Mouse (Mus musculus) left cerebral cortex, postnatal 14 days (tissue): ENCODE results near the gene Trpm4. TPM values are rescaled to one million over a fixed set of nuclear protein-coding genes. Genes with fewer than 3 reads are reported as not detected.
"Not testable (repeated sequence)": the region's sequence is repeated elsewhere in the genome, so short reads cannot be mapped to it uniquely, and the experiment has no call there.

Experiments
- DNase-seq, 2 experiments: peaks; one replicate each; pipeline ENCODE4 v3.0.0; 2021 to 2022; ENCODE audit warnings: low spot score in 2 of 2, mixed read lengths in 1 of 2
- intact Hi-C: fragments of 180-260 bp; cut with DNase I; formaldehyde crosslinking; loops from one replicate; pipeline ENCODE4 v1.15.1; 2025
- total RNA-seq, 2 experiments: library from RNA; stranded (reverse); gene quantifications; 2 replicates each; pipeline ENCODE4 v1.2.3; 2021

Gene Trpm4
- total RNA-seq, 2 experiments from 2014 or later: 19.5 to 21.3 TPM

DNA sequence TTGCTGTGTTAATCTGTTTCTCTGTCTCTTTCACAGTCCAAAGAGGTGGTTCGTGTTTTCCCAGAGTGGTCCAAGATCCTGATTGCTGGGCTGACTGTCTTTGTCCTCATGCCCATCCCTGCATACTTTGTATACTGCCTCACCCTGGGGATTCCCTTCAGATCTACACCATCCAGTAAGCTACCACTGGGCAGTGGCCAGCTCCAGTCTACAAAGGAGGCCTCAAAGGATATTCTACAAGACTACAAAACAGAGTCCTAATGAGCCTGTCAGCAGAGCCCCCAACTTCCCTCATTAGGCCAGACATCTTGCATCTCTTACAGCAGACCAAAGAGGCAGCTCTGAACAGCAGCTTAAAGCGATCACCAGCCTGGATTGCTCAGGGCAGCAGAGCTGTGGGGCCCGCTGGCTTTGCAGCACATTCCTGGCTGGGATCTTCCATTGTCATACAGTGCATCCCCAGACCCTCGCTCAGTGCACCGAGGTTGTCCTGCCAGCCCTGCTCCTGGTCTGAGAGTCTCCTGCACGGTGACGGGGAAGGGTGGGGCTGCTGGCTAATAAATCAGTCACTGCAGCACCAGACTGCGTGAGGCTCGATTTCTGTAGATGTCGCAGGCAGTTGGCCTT, 60.7 kb downstream of the Trpm4 start:
- intact Hi-C loops: no loop called here
- no peak for DNase-seq

- intact Hi-C loops: no loop called here
- no peak for DNase-seq
Measured at GRCm38 (mm10) chr7:45265518-45265917, 68.1 kb downstream of the Trpm4 start.

GRCm38 (mm10) chr7:45264348-45264747, 69.2 kb downstream of the Trpm4 start:
- DNase-seq: no peak
- intact Hi-C loops: no loop called here

DNA sequence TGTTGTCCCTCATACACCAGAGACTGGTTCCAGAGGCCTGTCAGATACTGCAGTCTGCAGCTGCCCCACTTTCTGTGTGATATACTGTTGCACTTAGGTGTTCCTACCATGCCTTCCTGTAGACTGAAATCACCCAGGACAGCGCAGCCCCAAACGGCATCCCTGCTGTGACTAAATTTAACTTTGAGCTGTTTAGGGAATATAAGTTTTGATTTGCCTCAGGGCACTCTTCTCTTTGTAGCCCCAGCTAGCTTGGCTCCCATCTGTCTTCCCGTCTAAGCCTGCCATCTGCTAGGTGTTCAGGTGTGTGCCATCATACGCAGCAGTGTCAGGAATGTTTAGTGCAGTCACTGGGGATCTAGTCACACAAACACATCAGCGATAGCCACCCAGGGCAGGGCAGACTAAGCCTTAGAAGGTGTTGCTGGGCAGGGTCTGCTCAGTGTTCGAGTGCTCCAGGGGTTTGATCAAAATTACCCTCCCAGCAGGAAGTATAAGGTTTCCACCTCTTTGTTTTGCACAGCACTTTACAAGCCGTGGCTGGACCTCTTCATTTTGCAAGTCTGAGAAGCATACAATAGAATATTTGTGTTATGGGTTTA, 70.5 kb downstream of the Trpm4 start:
- DNase-seq: peak in 1 of 2 experiments; percentile 28
- intact Hi-C loops: no loop called here

- intact Hi-C loops: no loop called here
- no peak for DNase-seq
Measured at GRCm38 (mm10) chr7:45262266-45262665, 71.3 kb downstream of the Trpm4 start.

GRCm38 (mm10) chr7:45259281-45259680, 74.3 kb downstream of the Trpm4 start:
- DNase-seq: no peak
- intact Hi-C loops: no loop called here

- peak; percentile 41 to 55 for DNase-seq
- intact Hi-C loops: no loop called here
Measured at GRCm38 (mm10) chr7:45257063-45257840, 76.3 kb downstream of the Trpm4 start.

DNA sequence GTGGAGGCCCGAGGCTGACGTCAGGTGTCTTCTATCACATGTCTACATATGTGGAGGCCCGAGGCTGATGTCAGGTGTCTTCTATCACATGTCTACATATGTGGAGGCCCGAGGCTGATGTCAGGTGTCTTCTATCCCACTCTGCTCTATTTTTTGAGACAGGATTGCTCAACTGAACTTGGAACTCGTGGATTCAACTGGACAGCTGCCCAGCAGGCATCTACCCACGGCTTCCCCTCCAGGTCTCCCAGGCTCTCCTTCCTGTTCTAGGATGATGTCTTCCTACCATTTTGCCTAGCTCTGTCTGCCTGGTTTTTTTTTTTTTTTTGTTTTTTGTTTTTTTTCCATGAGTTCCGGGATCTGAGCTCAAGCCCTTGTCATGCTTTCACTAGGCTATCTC, 77.8 kb downstream of the Trpm4 start:
- DNase-seq, intact Hi-C loops: not testable (repeated sequence)

- intact Hi-C loops: no loop called here
- DNase-seq: no peak
Measured at GRCm38 (mm10) chr7:45253806-45254205, 79.8 kb downstream of the Trpm4 start.

Other genes with a start within 250 kb of the Trpm4 start
- gene Rcn3, start 241.6 kb downstream of the Trpm4 start, total RNA-seq: 1 to 10 TPM; 7.5 to 7.8 TPM
- 10 to 100 TPM; 21.0 to 22.8 TPM for gene Fcgrt, start 229.9 kb downstream of the Trpm4 start, total RNA-seq
- gene Rps11, start 209.3 kb downstream of the Trpm4 start, total RNA-seq: 100 to 1,000 TPM; 402 to 406 TPM
- gene Rpl13a, start 205.0 kb downstream of the Trpm4 start, total RNA-seq: 100 to 1,000 TPM; 608 to 639 TPM
- gene Gm45713, start 197.5 kb downstream of the Trpm4 start, total RNA-seq: not detected
- gene Flt3l, start 197.3 kb downstream of the Trpm4 start, total RNA-seq: 1 to 10 TPM; 2.4 to 3.2 TPM
- gene Pih1d1, start 179.5 kb downstream of the Trpm4 start, total RNA-seq: 10 to 100 TPM; 46.9 to 48.4 TPM
- 10 to 100 TPM; 10.7 to 13.5 TPM for gene Aldh16a1, start 179.2 kb downstream of the Trpm4 start, total RNA-seq
- gene Slc17a7, start 169.8 kb downstream of the Trpm4 start, total RNA-seq: 1,000 to 10,000 TPM; 1,570 to 1,628 TPM
- gene Gfy, start 154.2 kb downstream of the Trpm4 start, total RNA-seq: under 1 TPM in 1 of 2 experiments, not detected in 1; 0.18 TPM
- gene Pth2, start 152.8 kb downstream of the Trpm4 start, total RNA-seq: not detected
- gene Ccdc155, start 128.9 kb downstream of the Trpm4 start, total RNA-seq: 1 to 10 TPM; 3.0 to 3.5 TPM
- gene Dkkl1, start 121.6 kb downstream of the Trpm4 start, total RNA-seq: 10 to 100 TPM; 13.7 to 17.3 TPM
- 1 to 10 TPM; 5.6 to 6.1 TPM for gene Tead2, start 118.0 kb downstream of the Trpm4 start, total RNA-seq
- 1 to 10 TPM; 3.4 to 4.0 TPM for gene Cd37, start 94.7 kb downstream of the Trpm4 start, total RNA-seq
- gene Slc6a16, start 92.7 kb downstream of the Trpm4 start, total RNA-seq: 1 to 10 TPM in 1 of 2 experiments, under 1 TPM in 1; 0.97 to 1.1 TPM
- gene Slc6a21, start 56.3 kb downstream of the Trpm4 start, total RNA-seq: under 1 TPM; 0.40 to 0.59 TPM
- gene Hrc, start 1.5 kb upstream of the Trpm4 start, total RNA-seq: 1 to 10 TPM in 1 of 2 experiments, under 1 TPM in 1; 0.99 to 1.2 TPM
- 100 to 1,000 TPM; 159 to 168 TPM for gene Ppfia3, start 33.2 kb upstream of the Trpm4 start, total RNA-seq
- gene Lin7b, start 36.8 kb upstream of the Trpm4 start, total RNA-seq: 100 to 1,000 TPM; 198 to 216 TPM
- 100 to 1,000 TPM; 373 to 398 TPM for gene Snrnp70, start 62.0 kb upstream of the Trpm4 start, total RNA-seq
- under 1 TPM in 1 of 2 experiments, not detected in 1; 0.15 TPM for gene Kcna7, start 71.9 kb upstream of the Trpm4 start, total RNA-seq
- not detected for gene Ntf5, start 79.9 kb upstream of the Trpm4 start, total RNA-seq
- gene Lhb, start 87.0 kb upstream of the Trpm4 start, total RNA-seq: not detected
- gene Gys1, start 101.1 kb upstream of the Trpm4 start, total RNA-seq: 10 to 100 TPM; 14.4 to 16.3 TPM
- gene Ruvbl2, start 104.3 kb upstream of the Trpm4 start, total RNA-seq: 10 to 100 TPM; 32.1 to 35.6 TPM
- gene Ftl1, start 126.1 kb upstream of the Trpm4 start, total RNA-seq: 100 to 1,000 TPM; 287 to 302 TPM
- 10 to 100 TPM; 75.0 to 81.0 TPM for gene Bax, start 133.1 kb upstream of the Trpm4 start, total RNA-seq
- not detected for gene Tulp2, start 148.1 kb upstream of the Trpm4 start, total RNA-seq
- gene Gm45808, start 153.0 kb upstream of the Trpm4 start, total RNA-seq: 1 to 10 TPM in 1 of 2 experiments, under 1 TPM in 1; 0.88 to 1.7 TPM
- 1 to 10 TPM; 2.8 to 2.9 TPM for gene Dhdh, start 155.0 kb upstream of the Trpm4 start, total RNA-seq
- gene Nucb1, start 176.6 kb upstream of the Trpm4 start, total RNA-seq: 100 to 1,000 TPM; 109 to 110 TPM
- gene Ppp1r15a, start 192.5 kb upstream of the Trpm4 start, total RNA-seq: 10 to 100 TPM; 24.2 to 33.3 TPM
- 1 to 10 TPM; 1.0 to 2.4 TPM for gene Plekha4, start 192.6 kb upstream of the Trpm4 start, total RNA-seq
- gene Hsd17b14, start 221.1 kb upstream of the Trpm4 start, total RNA-seq: not detected
- 10 to 100 TPM; 22.6 to 25.2 TPM for gene Bcat2, start 236.4 kb upstream of the Trpm4 start, total RNA-seq